Mouse (Mus musculus) lung, adult 18-20 months (tissue): ENCODE measurements around the gene Rnf212.
A peak's percentile ranks its signal among the peaks of the same experiment; 100 is the strongest.
"Not testable (repeated sequence)": the region's sequence is repeated elsewhere in the genome, so short reads cannot be mapped to it uniquely, and the experiment has no call there.

Source experiments
- DNase-seq, 2 experiments: peaks; one replicate each; pipeline ENCODE4 v3.0.0; 2022; ENCODE audit warnings: mixed read lengths in 2 of 2

Gene Rnf212

DNA sequence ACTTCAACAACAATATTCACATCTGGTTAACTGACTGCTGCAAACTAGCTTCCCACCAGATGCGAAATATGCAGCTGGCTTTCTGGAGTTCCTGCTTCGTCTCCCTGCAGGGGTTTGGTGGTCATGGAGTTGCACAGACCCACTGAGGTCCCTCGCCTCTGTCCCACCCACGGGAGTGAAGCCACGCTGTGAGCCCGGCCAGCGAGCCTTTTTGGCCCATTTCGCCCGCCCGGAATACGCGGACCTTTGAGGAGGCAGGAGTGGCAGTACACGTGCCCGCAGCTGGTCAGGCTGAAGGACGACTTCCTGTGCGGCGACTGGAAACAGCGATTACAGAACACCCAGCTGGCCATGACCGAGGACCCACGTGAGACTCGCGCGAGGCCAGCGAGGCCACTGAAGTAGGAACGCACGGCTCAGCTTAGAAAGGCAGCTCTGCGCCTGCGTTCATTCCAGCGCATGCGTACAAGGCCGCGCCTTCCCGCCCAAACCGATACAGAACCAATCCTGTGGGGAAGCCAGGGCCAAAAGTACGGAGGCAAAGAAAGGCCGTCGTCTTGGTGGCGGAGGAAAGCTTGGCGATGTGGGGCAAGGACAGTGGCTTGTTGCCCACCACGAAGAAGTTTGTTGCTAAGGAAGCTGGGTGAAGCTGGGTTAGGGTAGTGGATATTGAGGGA is at the start of gene Rnf212:
TSS of gene Rnf212 (minus strand) at position 353 of the 677 bp plus-strand sequence.
- DNase-seq = no peak

- no peak for DNase-seq
Measured at GRCm38 (mm10) chr5:108823276-108823675, 48.5 kb upstream of the Rnf212 start.

DNA sequence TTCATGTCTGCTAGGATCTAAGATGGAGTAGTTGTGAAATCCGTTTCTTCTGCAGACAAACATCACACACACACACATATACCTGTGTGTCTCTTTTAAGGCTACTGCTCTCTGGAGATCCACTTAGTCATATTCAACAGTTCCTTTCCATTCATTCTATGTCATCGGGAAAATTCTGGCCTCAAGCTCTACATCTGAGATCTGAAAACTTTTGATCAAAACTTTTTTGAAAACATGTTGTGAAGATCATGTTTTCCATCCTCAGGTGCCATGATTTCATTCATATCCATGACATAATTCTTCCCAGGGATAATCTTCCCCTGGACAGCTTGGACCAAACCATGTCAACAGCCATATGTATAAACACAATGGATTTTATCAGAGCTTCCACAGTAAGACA is 34.0 kb upstream of the Rnf212 start, which contains the start of gene Vmn2r8:
TSS of gene Vmn2r8 (minus strand) at position 101 of the 400 bp plus-strand sequence.
- DNase-seq = not testable (repeated sequence)

GRCm38 (mm10) chr5:108803646-108804045 is 28.9 kb upstream of the Rnf212 start:
- DNase-seq = peak; percentile 44 to 52

- not testable (repeated sequence) for DNase-seq
Measured at GRCm38 (mm10) chr5:108795263-108795662, 20.5 kb upstream of the Rnf212 start, which contains the start of gene Tmed11. Gene Tmed11, minus strand, starts transcription at chr5:108795363.

- peak; percentile 37 to 52 for DNase-seq
Measured at GRCm38 (mm10) chr5:108790385-108790784, 15.6 kb upstream of the Rnf212 start.

- DNase-seq = no peak
Measured at GRCm38 (mm10) chr5:108760002-108760401, 14.8 kb downstream of the Rnf212 start.

DNA sequence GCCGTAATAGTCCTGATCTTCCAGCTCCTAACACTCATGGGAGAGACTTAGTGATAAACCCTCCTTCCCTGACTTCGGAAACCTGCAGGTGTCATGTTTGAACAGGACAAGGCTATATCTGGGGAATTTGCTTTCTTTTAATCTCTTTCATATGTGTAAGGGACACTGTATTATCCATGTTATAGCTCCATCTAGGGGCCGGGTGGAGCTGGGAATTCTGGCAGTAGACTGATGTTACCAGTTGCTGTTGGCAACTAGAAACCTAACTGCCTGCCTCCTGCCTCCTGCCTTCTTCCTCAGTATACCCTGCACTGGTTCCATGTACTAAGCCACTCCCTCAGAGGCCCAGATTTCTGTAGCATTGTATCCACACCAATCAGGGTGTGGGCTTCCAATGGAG is 16.4 kb downstream of the Rnf212 start:
- DNase-seq = peak in 1 of 2 experiments; percentile 5

DNA sequence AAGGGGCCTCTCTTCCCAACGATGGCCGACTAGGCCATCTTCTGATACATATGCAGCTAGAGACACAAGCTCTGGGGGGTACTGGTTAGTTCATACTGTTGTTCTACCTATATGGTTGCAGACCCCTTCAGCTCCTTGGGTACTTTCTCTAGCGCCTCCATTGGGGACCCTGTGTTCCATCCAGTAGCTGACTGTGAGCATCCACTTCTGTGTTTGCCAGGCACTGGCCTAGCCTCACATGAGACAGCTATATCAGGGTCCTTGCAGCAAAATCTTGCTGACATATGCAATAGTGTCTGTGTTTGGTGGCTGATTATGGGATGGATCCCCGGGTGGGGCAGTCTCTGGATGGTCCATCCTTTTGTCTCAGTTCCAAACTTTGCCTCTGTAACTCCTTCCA is 23.5 kb downstream of the Rnf212 start:
- DNase-seq = not testable (repeated sequence)

DNA sequence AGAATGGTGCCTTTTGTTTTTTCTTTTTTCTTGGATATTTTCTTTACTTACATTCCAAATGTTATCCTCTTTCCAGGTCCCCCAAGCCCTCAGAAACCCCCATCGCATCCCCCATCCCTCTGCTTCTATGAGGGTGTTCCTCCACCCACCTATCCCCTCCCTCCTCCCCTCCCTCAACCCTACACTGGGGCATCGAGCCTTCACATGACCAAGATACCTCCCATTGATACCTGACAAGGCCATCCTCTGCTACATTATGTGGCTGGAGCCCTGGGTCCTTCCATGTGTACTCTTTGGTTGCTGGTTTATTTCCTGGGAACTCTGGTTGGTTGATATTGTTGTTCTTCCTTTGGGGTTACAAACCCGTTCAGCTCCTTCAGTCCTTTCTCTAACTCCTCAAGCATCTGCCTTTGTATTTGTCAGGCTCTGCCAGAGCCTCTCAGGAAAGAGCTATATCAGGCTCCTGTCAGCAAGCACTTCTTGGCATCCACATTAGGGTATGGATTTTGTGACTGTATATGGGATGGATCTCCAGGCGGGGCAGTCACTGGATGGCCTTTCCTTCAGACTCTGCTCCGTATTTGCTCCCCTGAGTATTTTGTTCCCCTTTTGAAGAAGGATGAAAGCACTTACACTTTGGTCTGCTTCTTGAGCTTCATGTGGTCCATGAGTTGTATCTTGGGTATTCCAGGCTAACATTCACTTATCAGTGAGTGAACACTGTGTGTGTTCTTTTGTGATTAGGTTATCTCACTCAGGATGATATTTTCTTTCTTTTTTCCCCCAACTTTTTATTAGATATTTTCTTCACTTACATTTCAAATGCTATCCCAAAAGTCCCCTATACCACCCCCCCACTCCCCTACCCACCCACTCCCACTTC is 24.2 kb downstream of the Rnf212 start:
- DNase-seq = no peak

DNA sequence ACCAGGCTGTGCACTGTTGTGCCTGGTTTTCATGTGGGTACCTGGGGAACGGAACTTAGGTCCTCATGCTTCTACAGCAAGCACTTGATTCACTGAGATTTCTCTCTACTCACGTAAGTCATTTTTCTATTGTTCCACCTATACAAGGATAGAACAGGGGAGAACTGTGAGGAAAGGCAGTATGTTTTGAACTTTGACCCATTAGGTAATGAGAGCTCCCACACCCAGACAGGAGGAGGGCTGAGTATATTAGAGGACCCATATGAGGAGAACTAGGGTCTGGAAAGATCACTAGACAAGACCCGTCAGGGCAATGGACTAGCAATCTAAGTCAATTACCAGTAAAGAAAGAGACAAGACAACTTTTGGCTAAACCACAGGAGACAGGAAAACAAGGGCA is 30.2 kb downstream of the Rnf212 start:
- no peak for DNase-seq

- no peak for DNase-seq
Measured at GRCm38 (mm10) chr5:108743856-108744255, 30.9 kb downstream of the Rnf212 start.

DNA sequence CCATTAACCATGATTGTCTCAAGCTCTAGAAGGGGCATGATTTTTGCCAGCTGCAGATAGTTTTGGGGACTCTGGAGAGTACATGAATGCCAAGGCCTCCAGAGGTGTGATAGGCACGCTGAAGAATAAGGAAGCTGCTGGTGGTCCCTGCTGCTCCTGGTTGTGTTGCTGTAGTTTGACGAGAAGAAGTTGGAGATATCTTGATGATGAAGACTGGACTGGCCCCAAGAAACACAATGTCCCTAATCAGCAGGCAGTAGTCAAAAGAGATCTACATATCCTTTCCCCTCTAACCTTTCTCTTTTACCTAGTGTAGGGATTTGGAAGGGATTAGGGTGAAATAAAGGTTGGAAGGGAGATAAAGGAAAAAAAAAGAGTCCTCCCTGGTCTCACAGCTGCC is 32.2 kb downstream of the Rnf212 start:
- DNase-seq = no peak

- no peak for DNase-seq
Measured at GRCm38 (mm10) chr5:108741844-108742243, 32.9 kb downstream of the Rnf212 start.

- DNase-seq = no peak
Measured at GRCm38 (mm10) chr5:108727425-108727824, 47.4 kb downstream of the Rnf212 start.

GRCm38 (mm10) chr5:108726557-108727248 is 48.1 kb downstream of the Rnf212 start:
- DNase-seq = peak; percentile 66 to 71

GRCm38 (mm10) chr5:108724006-108724405 is 50.8 kb downstream of the Rnf212 start:
- DNase-seq = no peak

- DNase-seq = no peak
Measured at GRCm38 (mm10) chr5:108719761-108720160, 55.0 kb downstream of the Rnf212 start.

GRCm38 (mm10) chr5:108718051-108718450 is 56.7 kb downstream of the Rnf212 start:
- DNase-seq = no peak

GRCm38 (mm10) chr5:108715974-108716373 is 58.8 kb downstream of the Rnf212 start:
- no peak for DNase-seq

DNA sequence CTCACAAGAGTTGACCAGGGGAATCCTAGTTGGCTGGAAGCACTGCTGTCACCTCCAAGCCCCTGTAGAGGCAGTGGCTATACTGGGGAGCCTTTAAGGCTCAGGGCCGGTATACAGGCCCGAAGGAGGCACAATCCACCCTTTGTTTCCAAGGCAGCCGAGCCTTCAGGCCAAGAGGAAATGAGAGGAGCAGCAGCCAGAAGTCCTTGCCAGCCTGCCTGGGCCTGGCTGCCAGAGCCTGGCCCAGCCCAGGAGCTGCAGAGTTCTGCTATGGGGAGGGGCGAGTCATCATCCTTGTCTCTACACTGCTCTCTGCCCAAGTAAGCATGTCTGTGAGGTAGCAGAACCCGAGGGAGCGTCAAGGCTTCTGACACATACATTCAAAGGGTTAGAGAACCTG is 60.6 kb downstream of the Rnf212 start:
- no peak for DNase-seq

DNA sequence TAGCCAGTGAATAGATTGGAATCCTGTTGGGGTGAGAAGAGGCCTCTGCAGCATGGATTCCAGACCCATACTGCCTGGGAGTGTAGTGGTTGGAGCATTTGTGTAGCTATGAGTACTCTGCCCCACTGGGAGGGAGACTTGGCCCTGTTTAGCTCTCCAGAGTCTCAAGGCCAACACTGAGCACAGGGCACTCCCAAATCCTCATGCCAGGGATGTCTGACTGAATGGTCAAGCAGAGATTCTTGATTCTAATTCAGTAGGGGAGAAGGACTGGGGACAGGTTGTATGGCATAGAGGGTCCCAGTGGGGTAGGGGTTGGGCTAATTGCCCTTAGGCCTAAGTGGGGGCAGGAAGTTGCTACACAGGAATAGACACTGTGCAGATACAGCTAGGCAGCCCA is 61.1 kb downstream of the Rnf212 start:
- DNase-seq = no peak

- no peak for DNase-seq
Measured at GRCm38 (mm10) chr5:108713096-108713495, 61.7 kb downstream of the Rnf212 start.
